Mouse (Mus musculus) C2C12 (cell line): ENCODE measurements at regions not wholly inside any gene's neighbourhood (a gene's known extent, or its start where the extent isn't known, plus 50 kb on each side); places are given as distances from the start of the nearest gene placed in this dataset. TPM values are rescaled to one million over a fixed set of nuclear protein-coding genes. Genes with fewer than 3 reads are reported as not detected.

Experiments
- H3K27me3 ChIP-seq: one replicate; pipeline ENCODE4 v1.6.1; 2011; ENCODE audit not compliant: control insufficient read depth, insufficient read depth, insufficient read length
- H3K36me3 ChIP-seq: one replicate; pipeline ENCODE4 v1.6.1; 2011; ENCODE audit not compliant: control insufficient read depth, insufficient read depth
- H3K4me3 ChIP-seq: one replicate; pipeline ENCODE4 v1.5.1; 2011; ENCODE audit warnings: mild to moderate bottlenecking, control low read depth; ENCODE audit not compliant: poor library complexity, insufficient read depth, severe bottlenecking
- H3K79me2 ChIP-seq: one replicate; pipeline ENCODE4 v1.6.1; 2011; ENCODE audit not compliant: control insufficient read depth, insufficient read depth
- H3K79me3 ChIP-seq: one replicate; pipeline ENCODE4 v1.6.1; 2011; ENCODE audit warnings: low read depth, control low read depth
- H3ac ChIP-seq: one replicate; pipeline ENCODE3; 2011; ENCODE audit warnings: low read depth; ENCODE audit not compliant: control insufficient read depth, insufficient read length
- CEBPB ChIP-seq: IDR thresholded peaks from one replicate; pipeline ENCODE4 v1.6.1; 2011; ENCODE audit warnings: low read depth, mild to moderate bottlenecking, control low read depth, moderate library complexity
- CTCF ChIP-seq: IDR thresholded peaks from one replicate; pipeline ENCODE4 v1.5.1; 2011; ENCODE audit not compliant: control insufficient read depth, insufficient read depth, insufficient read length
- FOSL1 ChIP-seq: IDR thresholded peaks from one replicate; pipeline ENCODE4 v1.8.0; 2011; ENCODE audit warnings: mild to moderate bottlenecking, low read length; ENCODE audit not compliant: poor library complexity, insufficient read depth, severe bottlenecking
- MAX ChIP-seq: IDR thresholded peaks from one replicate; pipeline ENCODE4 v1.6.1; 2011; ENCODE audit warnings: mild to moderate bottlenecking, control low read depth
- MYOD1 ChIP-seq: IDR thresholded peaks from one replicate; pipeline ENCODE4 v1.6.1; 2011; ENCODE audit warnings: low read depth; ENCODE audit not compliant: control insufficient read depth, insufficient read length
- MYOG ChIP-seq: IDR thresholded peaks from one replicate; pipeline ENCODE4 v1.6.1; 2011; ENCODE audit not compliant: control insufficient read depth, insufficient read length; ENCODE audit errors: extremely low read depth
- USF1 ChIP-seq: IDR thresholded peaks from one replicate; pipeline ENCODE4 v1.6.1; 2011; ENCODE audit warnings: low read depth, mild to moderate bottlenecking, control low read depth, moderate library complexity
- microRNA-seq: library from miRNA; unstranded; fragments of <30 nt; microRNA quantifications from one replicate; pipeline ENCODE4, GENCODE M21; 2019; ENCODE audit warnings: borderline microRNAs expressed

DNA sequence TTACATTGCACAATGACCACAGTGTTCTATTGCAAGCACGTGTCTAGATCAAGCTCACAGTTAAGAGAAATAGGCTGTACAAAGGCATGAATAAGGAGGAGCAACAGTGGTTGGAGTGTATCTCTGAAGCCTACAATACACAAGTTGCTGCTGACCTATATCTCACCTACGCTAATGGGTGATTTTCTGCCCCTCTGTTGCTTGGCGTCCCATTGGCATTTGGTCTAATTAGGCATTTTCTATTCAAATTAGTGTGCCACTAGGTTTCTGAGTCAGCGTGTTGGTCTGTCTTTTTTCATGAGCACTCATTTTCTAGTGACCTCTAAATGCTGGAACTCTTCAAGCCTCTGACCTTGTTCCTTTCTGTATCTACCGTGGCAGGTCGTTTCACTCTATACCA lies 98.9 kb upstream of the Slc24a2 start:
- no peaks in the 10 kb centered on the region for H3K36me3 ChIP-seq
- no peak overlapping the region for H3K4me3 ChIP-seq
- H3K79me3 ChIP-seq = no peaks in the 10 kb centered on the region
- H3K79me2 ChIP-seq = no peaks in the 10 kb centered on the region
- no peak overlapping the region for H3ac ChIP-seq
- TF ChIP-seq CEBPB (no peak), CTCF (no peak), USF1 (no peak), MAX (no peak), FOSL1 (no peak), MYOD1 (no peak), MYOG (no peak)
- peaks cover 6% of the 10 kb centered on the region for H3K27me3 ChIP-seq

GRCm38 (mm10) chr4:87321726-87322349 lies 91.6 kb upstream of the Slc24a2 start:
- Histone ChIP-seq H3ac (no peak overlapping the region), H3K27me3 (no peaks in the 10 kb centered on the region), H3K79me3 (no peaks in the 10 kb centered on the region), H3K36me3 (no peaks in the 10 kb centered on the region), H3K79me2 (no peaks in the 10 kb centered on the region), H3K4me3 (no peak overlapping the region)
- TF ChIP-seq MAX (no peak), MYOD1 (no peak), FOSL1 (no peak), CEBPB (no peak), CTCF (no peak), MYOG (no peak)

- no peaks in the 10 kb centered on the region for H3K36me3 ChIP-seq
- H3K79me2 ChIP-seq = no peaks in the 10 kb centered on the region
- no peak overlapping the region for H3ac ChIP-seq
- no peaks in the 10 kb centered on the region for H3K79me3 ChIP-seq
- TF ChIP-seq MYOG (no peak), FOSL1 (no peak), USF1 (no peak), MAX (no peak), CEBPB (no peak)
- no peaks in the 10 kb centered on the region for H3K27me3 ChIP-seq
- H3K4me3 ChIP-seq = no peak overlapping the region
Observed at GRCm38 (mm10) chr4:87298129-87298528, 67.9 kb upstream of the Slc24a2 start.

DNA sequence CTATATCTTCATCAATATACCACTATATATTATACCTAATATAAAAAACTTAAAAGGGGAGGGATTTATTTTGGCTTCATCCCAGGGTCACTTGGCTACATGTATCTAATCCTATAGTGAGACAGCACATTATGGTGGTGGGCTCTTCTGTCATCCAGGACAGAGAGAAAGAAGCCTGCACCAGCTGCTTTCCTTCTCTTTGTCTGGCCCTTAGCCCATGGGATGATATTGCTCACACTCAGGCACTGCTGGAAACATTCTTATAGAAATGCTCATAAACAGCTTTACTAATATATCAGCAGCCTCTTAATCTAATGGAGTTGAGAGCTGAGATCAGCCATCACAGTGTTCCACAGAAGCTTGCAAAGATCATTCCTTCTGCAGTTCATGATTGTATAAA lies 64.3 kb upstream of the Slc24a2 start:
- H3K36me3 ChIP-seq = no peaks in the 10 kb centered on the region
- H3K27me3 ChIP-seq = no peaks in the 10 kb centered on the region
- H3K79me3 ChIP-seq = no peaks in the 10 kb centered on the region
- no peak overlapping the region for H3K4me3 ChIP-seq
- TF ChIP-seq CEBPB (no peak), MYOG (no peak), CTCF (no peak), USF1 (no peak)
- H3K79me2 ChIP-seq = no peaks in the 10 kb centered on the region
- H3ac ChIP-seq = no peak overlapping the region

Small RNAs in the stretch of these regions (microRNA-seq; reads per million reads assigned to microRNA genes)
- not detected for gene Gm23154
